Mouse (Mus musculus): ENCODE data around the gene Cct7. TPM values are rescaled to one million over a fixed set of nuclear protein-coding genes. Genes with fewer than 3 reads are reported as not detected.

Gene Cct7
- polyA plus RNA-seq, 1 experiment from 2014 or later, result 496 TPM

DNA sequence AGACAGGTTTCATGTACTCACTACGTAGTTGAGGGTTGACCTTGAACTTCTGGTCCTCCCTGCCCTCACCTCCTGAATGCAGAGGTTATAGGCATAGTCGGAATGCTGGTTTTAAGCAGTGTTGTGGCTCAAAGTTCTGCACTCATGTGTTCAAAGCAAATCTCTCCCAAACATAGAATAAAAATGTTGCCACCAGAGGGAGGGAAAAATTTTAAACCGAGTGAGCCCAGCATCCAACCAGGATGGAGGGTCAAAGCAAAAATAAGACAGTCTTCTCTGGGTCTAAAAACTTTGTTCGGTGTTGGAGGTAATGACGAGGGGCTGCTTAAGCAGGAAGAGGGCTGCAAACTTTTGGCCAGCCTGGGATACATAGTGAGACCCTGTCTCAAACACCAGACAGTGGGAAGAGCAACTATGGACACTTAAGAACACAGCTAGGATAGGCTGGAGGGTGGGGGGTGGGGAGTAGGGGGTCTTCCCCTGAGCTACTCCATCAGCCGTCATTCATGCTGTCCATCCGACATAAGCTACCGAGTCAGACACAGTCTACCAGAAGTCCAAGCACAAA lies 20.0 kb upstream of the Cct7 start:
- peak; percentile 54 for DNase-seq (ENCODE audit: low spot score)
- Histone ChIP-seq H3K9me3 (ENCODE audit: control insufficient read depth, low read length) (no peaks in the 10 kb centered on the region), H3K27ac (ENCODE audit: low read depth) (no peak overlapping the region), H3K9ac (ENCODE audit: low read length) (peak overlapping the region; percentile 84), H3K27me3 (replicated peaks; ENCODE audit: control insufficient read depth, insufficient read depth, low read length) (no peaks in the 10 kb centered on the region), H3K36me3 (ENCODE audit: control insufficient read depth, insufficient read depth, low read length) (no peaks in the 10 kb centered on the region), H3K4me2 (ENCODE audit: low read length) (peak overlapping the region; percentile 86), H3K4me3 (ENCODE audit: low read depth, low read length) (peak overlapping the region; percentile 96), H3K4me1 (replicated peaks; ENCODE audit: control insufficient read depth, insufficient read depth, low read length) (no peaks in the 10 kb centered on the region)
- 43% methylated on average over 8 of the region's 8 CpGs for whole genome bisulfite sequencing
- ATAC-seq (replicated peaks; ENCODE audit: low FRiP score, low TSS enrichment, low read depth), result peak; percentile 64

- Histone ChIP-seq H3K4me1 (replicated peaks; ENCODE audit: control insufficient read depth, insufficient read depth, low read length) (no peaks in the 10 kb centered on the region), H3K27me3 (replicated peaks; ENCODE audit: control insufficient read depth, insufficient read depth, low read length) (no peaks in the 10 kb centered on the region), H3K9ac (ENCODE audit: low read length) (peak within 1 kb of the TSS; percentile 84), H3K9me3 (ENCODE audit: control insufficient read depth, low read length) (no peaks in the 10 kb centered on the region), H3K4me3 (ENCODE audit: low read depth, low read length) (peak within 1 kb of the TSS; percentile 96), H3K4me2 (ENCODE audit: low read length) (peak within 1 kb of the TSS; percentile 86), H3K27ac (ENCODE audit: low read depth) (0 out of 2 replicates have a peak within 1 kb of the TSS, but pooled peaks have one; percentile 33), H3K36me3 (ENCODE audit: control insufficient read depth, insufficient read depth, low read length) (no peaks in the 10 kb centered on the region)
- under 1% methylated on average over 39 of the region's 39 CpGs for WGBS
- ATAC-seq (replicated peaks; ENCODE audit: low FRiP score, low TSS enrichment, low read depth), result peak; percentile 87
- peak; percentile 94 for DNase-seq (ENCODE audit: low spot score)
Measured at GRCm38 (mm10) chr6:85431842-85432431, 19.4 kb upstream of the Cct7 start, which contains the start of gene Smyd5. Gene Smyd5 (plus strand): TSS chr6:85431989.

- H3K27ac ChIP-seq (ENCODE audit: low read depth), result no peak overlapping the region
- H3K9ac ChIP-seq (ENCODE audit: low read length), result no peak overlapping the region
- no peak for DNase-seq (ENCODE audit: low spot score)
- ATAC-seq (replicated peaks; ENCODE audit: low FRiP score, low TSS enrichment, low read depth), result no peak
- H3K4me1 ChIP-seq (replicated peaks; ENCODE audit: control insufficient read depth, insufficient read depth, low read length), result no peaks in the 10 kb centered on the region
- H3K27me3 ChIP-seq (replicated peaks; ENCODE audit: control insufficient read depth, insufficient read depth, low read length), result no peaks in the 10 kb centered on the region
- H3K36me3 ChIP-seq (ENCODE audit: control insufficient read depth, insufficient read depth, low read length), result peaks cover 10% of the 10 kb centered on the region
- H3K9me3 ChIP-seq (ENCODE audit: control insufficient read depth, low read length), result no peaks in the 10 kb centered on the region
- no peak overlapping the region for H3K4me2 ChIP-seq (ENCODE audit: low read length)
- no peak overlapping the region for H3K4me3 ChIP-seq (ENCODE audit: low read depth, low read length)
- WGBS, result 81% methylated on average over 5 of the region's 5 CpGs
Measured at GRCm38 (mm10) chr6:85433865-85434264, 17.4 kb upstream of the Cct7 start.

- no peaks in the 10 kb centered on the region for H3K27me3 ChIP-seq (replicated peaks; ENCODE audit: control insufficient read depth, insufficient read depth, low read length)
- DNase-seq (ENCODE audit: low spot score), result no peak
Measured at GRCm38 (mm10) chr6:85436204-85436603, 15.1 kb upstream of the Cct7 start.

DNA sequence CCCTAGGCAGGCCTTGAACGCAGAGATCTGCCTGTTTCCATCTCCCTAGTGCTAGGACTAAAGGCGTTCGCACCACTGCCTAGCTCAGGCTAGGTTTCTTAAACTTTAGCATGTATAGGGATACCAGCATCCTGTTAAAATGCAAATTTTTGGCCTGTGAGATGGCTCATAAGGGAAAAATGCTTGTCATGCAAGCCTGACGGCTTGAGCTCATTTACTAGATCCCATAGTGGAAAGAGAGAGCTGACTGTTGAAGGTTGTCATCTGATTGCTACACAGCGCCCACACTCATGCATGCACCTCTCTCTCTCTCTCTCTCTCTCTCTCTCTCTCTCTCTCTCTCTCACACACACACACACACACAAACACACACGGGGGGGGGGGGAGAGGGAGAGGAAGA lies 14.7 kb upstream of the Cct7 start:
- Histone ChIP-seq H3K4me1 (replicated peaks; ENCODE audit: control insufficient read depth, insufficient read depth, low read length) (no peaks in the 10 kb centered on the region), H3K27ac (ENCODE audit: low read depth) (no peak overlapping the region), H3K27me3 (replicated peaks; ENCODE audit: control insufficient read depth, insufficient read depth, low read length) (no peaks in the 10 kb centered on the region), H3K4me3 (ENCODE audit: low read depth, low read length) (no peak overlapping the region), H3K4me2 (ENCODE audit: low read length) (no peak overlapping the region), H3K36me3 (ENCODE audit: control insufficient read depth, insufficient read depth, low read length) (peaks cover 33% of the 10 kb centered on the region), H3K9ac (ENCODE audit: low read length) (no peak overlapping the region), H3K9me3 (ENCODE audit: control insufficient read depth, low read length) (no peaks in the 10 kb centered on the region)
- ATAC-seq (replicated peaks; ENCODE audit: low FRiP score, low TSS enrichment, low read depth) (no peak), DNase-seq (ENCODE audit: low spot score) (no peak)
- WGBS, result 88% methylated on average over 5 of the region's 6 CpGs

More at GRCm38 (mm10) chr6:85436204-85436603, 15.1 kb upstream of the Cct7 start:
- no peak overlapping the region for H3K9ac ChIP-seq (ENCODE audit: low read length)
- H3K36me3 ChIP-seq (ENCODE audit: control insufficient read depth, insufficient read depth, low read length), result peaks cover 29% of the 10 kb centered on the region
- 73% methylated on average over 1 of the region's 1 CpGs for WGBS
- H3K9me3 ChIP-seq (ENCODE audit: control insufficient read depth, low read length), result no peaks in the 10 kb centered on the region
- ATAC-seq (replicated peaks; ENCODE audit: low FRiP score, low TSS enrichment, low read depth), result no peak
- H3K4me2 ChIP-seq (ENCODE audit: low read length), result no peak overlapping the region
- no peak overlapping the region for H3K4me3 ChIP-seq (ENCODE audit: low read depth, low read length)
- H3K4me1 ChIP-seq (replicated peaks; ENCODE audit: control insufficient read depth, insufficient read depth, low read length), result no peaks in the 10 kb centered on the region
- no peak overlapping the region for H3K27ac ChIP-seq (ENCODE audit: low read depth)

DNA sequence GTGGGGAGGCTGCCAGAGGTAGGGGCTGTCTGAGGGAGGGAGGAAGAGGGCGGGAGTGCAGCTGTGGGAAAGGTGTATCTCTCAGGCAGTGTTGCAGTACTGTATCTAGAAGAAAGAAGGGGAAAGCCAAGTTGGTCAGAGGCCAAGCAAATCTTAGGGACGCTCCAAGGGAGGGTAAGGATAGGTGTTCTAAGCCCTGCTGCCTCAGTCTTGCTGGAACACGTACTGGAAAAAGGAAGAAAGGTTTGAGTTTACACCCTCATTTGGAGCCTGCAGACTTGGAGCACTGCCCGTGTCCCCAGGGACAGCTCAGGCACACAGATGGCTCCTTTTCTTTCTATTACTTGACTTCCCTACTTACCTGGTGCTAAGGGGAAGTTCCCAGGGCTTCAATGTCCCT lies 10.2 kb upstream of the Cct7 start:
- no peaks in the 10 kb centered on the region for H3K27me3 ChIP-seq (replicated peaks; ENCODE audit: control insufficient read depth, insufficient read depth, low read length)
- H3K9me3 ChIP-seq (ENCODE audit: control insufficient read depth, low read length), result no peaks in the 10 kb centered on the region
- H3K9ac ChIP-seq (ENCODE audit: low read length), result no peak overlapping the region
- no peak overlapping the region for H3K4me3 ChIP-seq (ENCODE audit: low read depth, low read length)
- no peak overlapping the region for H3K4me2 ChIP-seq (ENCODE audit: low read length)
- 85% methylated on average over 4 of the region's 4 CpGs for WGBS
- no peak overlapping the region for H3K27ac ChIP-seq (ENCODE audit: low read depth)
- H3K4me1 ChIP-seq (replicated peaks; ENCODE audit: control insufficient read depth, insufficient read depth, low read length), result no peaks in the 10 kb centered on the region
- H3K36me3 ChIP-seq (ENCODE audit: control insufficient read depth, insufficient read depth, low read length), result peaks cover 73% of the 10 kb centered on the region
- no peak for DNase-seq (ENCODE audit: low spot score)
- no peak for ATAC-seq (replicated peaks; ENCODE audit: low FRiP score, low TSS enrichment, low read depth)

GRCm38 (mm10) chr6:85443488-85444233 lies 7.7 kb upstream of the Cct7 start:
- Histone ChIP-seq H3K9me3 (ENCODE audit: control insufficient read depth, low read length) (no peaks in the 10 kb centered on the region), H3K36me3 (ENCODE audit: control insufficient read depth, insufficient read depth, low read length) (peaks cover 71% of the 10 kb centered on the region), H3K4me2 (ENCODE audit: low read length) (no peak overlapping the region), H3K27ac (ENCODE audit: low read depth) (no peak overlapping the region), H3K4me1 (replicated peaks; ENCODE audit: control insufficient read depth, insufficient read depth, low read length) (no peaks in the 10 kb centered on the region), H3K9ac (ENCODE audit: low read length) (no peak overlapping the region), H3K27me3 (replicated peaks; ENCODE audit: control insufficient read depth, insufficient read depth, low read length) (no peaks in the 10 kb centered on the region), H3K4me3 (ENCODE audit: low read depth, low read length) (no peak overlapping the region)
- no peak for DNase-seq (ENCODE audit: low spot score)
- WGBS, result 68% methylated on average over 3 of the region's 3 CpGs
- ATAC-seq (replicated peaks; ENCODE audit: low FRiP score, low TSS enrichment, low read depth), result no peak

GRCm38 (mm10) chr6:85444266-85444965 lies 6.9 kb upstream of the Cct7 start:
- Histone ChIP-seq H3K9ac (ENCODE audit: low read length) (no peak overlapping the region), H3K36me3 (ENCODE audit: control insufficient read depth, insufficient read depth, low read length) (peaks cover 64% of the 10 kb centered on the region), H3K9me3 (ENCODE audit: control insufficient read depth, low read length) (no peaks in the 10 kb centered on the region), H3K27ac (ENCODE audit: low read depth) (no peak overlapping the region), H3K4me3 (ENCODE audit: low read depth, low read length) (no peak overlapping the region), H3K4me2 (ENCODE audit: low read length) (no peak overlapping the region), H3K27me3 (replicated peaks; ENCODE audit: control insufficient read depth, insufficient read depth, low read length) (no peaks in the 10 kb centered on the region), H3K4me1 (replicated peaks; ENCODE audit: control insufficient read depth, insufficient read depth, low read length) (no peaks in the 10 kb centered on the region)
- ATAC-seq (replicated peaks; ENCODE audit: low FRiP score, low TSS enrichment, low read depth) (no peak), DNase-seq (ENCODE audit: low spot score) (no peak)
- WGBS, result 83% methylated on average over 8 of the region's 8 CpGs

All from intestine, embryonic 14.5 days (tissue).